Mouse (Mus musculus): Measurements from ENCODE around the gene Paox.
A peak's percentile ranks its signal among the peaks of the same experiment; 100 is the strongest.

Gene Paox

GRCm38 (mm10) chr7:140169386-140169785 is 53.8 kb downstream of the Paox start:
- no peak for DNase-seq (ENCODE audit: low read depth, low spot score)

- no peak for DNase-seq (ENCODE audit: low read depth, low spot score)
Observed at GRCm38 (mm10) chr7:140170863-140171262, 55.3 kb downstream of the Paox start.

GRCm38 (mm10) chr7:140172936-140173335 is 57.3 kb downstream of the Paox start, which contains the start of gene Olfr523:
Gene Olfr523 (plus strand): TSS chr7:140173217.
- DNase-seq (ENCODE audit: low read depth, low spot score) = peak; percentile 79

GRCm38 (mm10) chr7:140179176-140179575 is 63.6 kb downstream of the Paox start:
- DNase-seq (ENCODE audit: low read depth, low spot score) = no peak

- DNase-seq (ENCODE audit: low read depth, low spot score) = no peak
Observed at GRCm38 (mm10) chr7:140180692-140181091, 65.1 kb downstream of the Paox start.

- no peak for DNase-seq (ENCODE audit: low read depth, low spot score)
Observed at GRCm38 (mm10) chr7:140184206-140184605, 68.6 kb downstream of the Paox start.

Data from brain, adult 2 months (tissue).